Mouse (Mus musculus) CH12.LX (cell line): ENCODE data around the gene Ncor2. TPM values are rescaled to one million over a fixed set of nuclear protein-coding genes. Genes with fewer than 3 reads are reported as not detected.

Experiments used
- DNase-seq: peaks from one replicate; pipeline ENCODE4 v3.0.0-alpha.2; 2013; ENCODE audit errors: extremely low read depth
- H3K27ac ChIP-seq: 2 replicates; pipeline ENCODE4 v1.5.1; 2012; ENCODE audit warnings: low read depth, mild to moderate bottlenecking, control low read depth, moderate library complexity; ENCODE audit not compliant: insufficient read depth
- H3K27me3 ChIP-seq: replicated peaks from 2 replicates; pipeline ENCODE3; 2012; ENCODE audit warnings: inconsistent platforms
- H3K36me3 ChIP-seq, 2 experiments: replicated peaks in 1 of 2; 2 replicates each; pipeline versions ENCODE3 to v1.6.1; 2012; ENCODE audit warnings: inconsistent platforms in 1 of 2, low read length in 1 of 2, mild to moderate bottlenecking in 1 of 2, mixed read lengths in 1 of 2, moderate library complexity in 1 of 2; ENCODE audit not compliant: control insufficient read depth in 1 of 2, insufficient read depth in 1 of 2
- H3K4me1 ChIP-seq, 2 experiments: 2 replicates each; pipeline ENCODE4 v1.6.1; 2012; ENCODE audit warnings: inconsistent platforms in 1 of 2, moderate library complexity in 1 of 2; ENCODE audit not compliant: insufficient read depth in 2 of 2, control insufficient read depth in 1 of 2
- H3K4me2 ChIP-seq: 2 replicates; pipeline ENCODE4 v1.6.1; 2012; ENCODE audit warnings: low read depth, mild to moderate bottlenecking, control low read depth; ENCODE audit not compliant: poor library complexity, insufficient read depth, severe bottlenecking
- H3K4me3 ChIP-seq, 3 experiments: fragments of 150-350 bp in 1 of 3; sonication (generic) in 1 of 3; replicated peaks in 1 of 3; 2 replicates each; pipeline versions ENCODE3 to v1.5.1; 2011 to 2012; ENCODE audit warnings: low read depth in 2 of 3, low read length in 2 of 3, mild to moderate bottlenecking in 2 of 3, moderate library complexity in 2 of 3, control low read depth in 1 of 3, improper control_type of control experiment in 1 of 3, inconsistent platforms in 1 of 3, mixed read lengths in 1 of 3; ENCODE audit not compliant: poor library complexity in 1 of 3
- H3K79me2 ChIP-seq: replicated peaks from 2 replicates; pipeline ENCODE4 v1.6.1; 2012; ENCODE audit warnings: mild to moderate bottlenecking, moderate library complexity; ENCODE audit not compliant: control insufficient read depth, poor library complexity, insufficient read depth, severe bottlenecking; ENCODE audit errors: extremely low read depth
- H3K9ac ChIP-seq: 2 replicates; pipeline ENCODE4 v1.6.1; 2012; ENCODE audit warnings: low read depth, mild to moderate bottlenecking, control low read depth, moderate library complexity; ENCODE audit not compliant: insufficient read depth
- H3K9me3 ChIP-seq: replicated peaks from 2 replicates; pipeline ENCODE3; 2012; ENCODE audit warnings: low read length, inconsistent platforms, mixed read lengths
- CHD1 ChIP-seq: IDR thresholded peaks from 2 replicates; pipeline ENCODE4 v1.6.1; 2012; ENCODE audit warnings: low read depth, low read length, improper control_type of control experiment, inconsistent platforms
- CTCF ChIP-seq, 2 experiments: IDR thresholded peaks in 1 of 2; conservative IDR thresholded peaks in 1 of 2; 2 replicates each; pipeline ENCODE4 v1.5.1; 2011 to 2012; ENCODE audit warnings: low read depth in 2 of 2, low read length in 2 of 2, improper control_type of control experiment in 1 of 2, inconsistent platforms in 1 of 2, mild to moderate bottlenecking in 1 of 2, moderate library complexity in 1 of 2
- ELF1 ChIP-seq: IDR thresholded peaks from 2 replicates; pipeline ENCODE4 v1.6.1; 2014; ENCODE audit warnings: low read depth, mild to moderate bottlenecking, inconsistent platforms, low read length, improper control_type of control experiment
- EP300 ChIP-seq: IDR thresholded peaks from 2 replicates; pipeline ENCODE4 v1.6.1; 2011; ENCODE audit warnings: low read length, improper control_type of control experiment
- ETS1 ChIP-seq: conservative IDR thresholded peaks from 2 replicates; pipeline ENCODE4 v1.6.1; 2012; ENCODE audit warnings: low read depth, mild to moderate bottlenecking, inconsistent platforms, low read length, improper control_type of control experiment, moderate library complexity
- HCFC1 ChIP-seq: IDR thresholded peaks from 2 replicates; pipeline ENCODE4 v1.6.1; 2012; ENCODE audit warnings: low read depth, mild to moderate bottlenecking, inconsistent platforms, low read length, improper control_type of control experiment
- IRF4 ChIP-seq: IDR thresholded peaks from 2 replicates; pipeline ENCODE4 v1.6.1; 2014; ENCODE audit warnings: low read depth, mild to moderate bottlenecking, inconsistent platforms, low read length, improper control_type of control experiment
- JUN ChIP-seq: IDR thresholded peaks from 2 replicates; pipeline ENCODE4 v1.6.1; 2011; ENCODE audit warnings: low read depth, mild to moderate bottlenecking, low read length, improper control_type of control experiment, moderate library complexity; ENCODE audit not compliant: insufficient read depth
- KAT2A ChIP-seq: IDR thresholded peaks from 2 replicates; pipeline ENCODE4 v1.6.1; 2012; ENCODE audit warnings: low read length, improper control_type of control experiment, inconsistent platforms; ENCODE audit not compliant: insufficient replicate concordance
- MAFK ChIP-seq: IDR thresholded peaks from 2 replicates; pipeline ENCODE4 v1.6.1; 2011; ENCODE audit warnings: low read length, improper control_type of control experiment; ENCODE audit not compliant: insufficient replicate concordance
- MAX ChIP-seq: IDR thresholded peaks from 2 replicates; pipeline ENCODE4 v1.6.1; 2011; ENCODE audit warnings: low read length, improper control_type of control experiment
- MAZ ChIP-seq: IDR thresholded peaks from 2 replicates; pipeline ENCODE4 v1.6.1; 2012; ENCODE audit warnings: low read depth, mild to moderate bottlenecking, inconsistent platforms, low read length, improper control_type of control experiment, moderate library complexity
- MEF2A ChIP-seq: IDR thresholded peaks from 2 replicates; pipeline ENCODE4 v1.6.1; 2014; ENCODE audit warnings: low read depth, mild to moderate bottlenecking, inconsistent platforms, low read length, improper control_type of control experiment, borderline replicate concordance
- MXI1 ChIP-seq: IDR thresholded peaks from 2 replicates; pipeline ENCODE4 v1.6.1; 2011; ENCODE audit warnings: mild to moderate bottlenecking, low read depth, low read length, improper control_type of control experiment
- MYC ChIP-seq: IDR thresholded peaks from 2 replicates; pipeline ENCODE4 v1.6.1; 2011; ENCODE audit warnings: low read depth, mild to moderate bottlenecking, improper control_type of control experiment, low read length
- NELFE ChIP-seq: IDR thresholded peaks from 2 replicates; pipeline ENCODE4 v1.6.1; 2011; ENCODE audit warnings: low read depth, low read length, improper control_type of control experiment
- NRF1 ChIP-seq: IDR thresholded peaks from 2 replicates; pipeline ENCODE4 v1.6.1; 2014; ENCODE audit warnings: low read depth, mild to moderate bottlenecking, inconsistent platforms, low read length, improper control_type of control experiment, moderate library complexity
- PAX5 ChIP-seq: IDR thresholded peaks from 2 replicates; pipeline ENCODE4 v1.6.1; 2012; ENCODE audit warnings: low read length, inconsistent platforms, mixed read lengths
- POLR2A ChIP-seq: IDR thresholded peaks from 2 replicates; pipeline ENCODE4 v1.6.1; 2011; ENCODE audit warnings: low read depth, mild to moderate bottlenecking, improper control_type of control experiment, low read length
- POLR2AphosphoS2 ChIP-seq: IDR thresholded peaks from 2 replicates; pipeline ENCODE4 v1.6.1; 2011; ENCODE audit warnings: low read depth, low read length, improper control_type of control experiment
- RAD21 ChIP-seq: IDR thresholded peaks from 2 replicates; pipeline ENCODE4 v1.6.1; 2011; ENCODE audit warnings: low read depth, mild to moderate bottlenecking, low read length, improper control_type of control experiment, moderate library complexity
- RCOR1 ChIP-seq: conservative IDR thresholded peaks from 2 replicates; pipeline ENCODE4 v1.6.1; 2012; ENCODE audit warnings: low read depth, mild to moderate bottlenecking, inconsistent platforms, low read length, improper control_type of control experiment
- SMC3 ChIP-seq: IDR thresholded peaks from 2 replicates; pipeline ENCODE4 v1.6.1; 2011; ENCODE audit warnings: low read depth, low read length, improper control_type of control experiment
- TBP ChIP-seq: conservative IDR thresholded peaks from 2 replicates; pipeline ENCODE4 v1.6.1; 2011; ENCODE audit warnings: low read depth, low read length, improper control_type of control experiment
- TCF12 ChIP-seq: IDR thresholded peaks from 2 replicates; pipeline ENCODE4 v1.6.1; 2014; ENCODE audit warnings: low read depth, mild to moderate bottlenecking, inconsistent platforms, low read length, improper control_type of control experiment
- USF1 ChIP-seq: IDR thresholded peaks from 2 replicates; pipeline ENCODE4 v1.6.1; 2014; ENCODE audit warnings: low read depth, mild to moderate bottlenecking, inconsistent platforms, low read length, improper control_type of control experiment
- ZC3H11A ChIP-seq: IDR thresholded peaks from 2 replicates; pipeline ENCODE4 v1.6.1; 2012; ENCODE audit warnings: low read depth, mild to moderate bottlenecking, inconsistent platforms, low read length, improper control_type of control experiment
- ZKSCAN1 ChIP-seq: IDR thresholded peaks from 2 replicates; pipeline ENCODE4 v1.6.1; 2012; ENCODE audit warnings: low read depth, inconsistent platforms, low read length, improper control_type of control experiment, borderline replicate concordance
- ZNF384 ChIP-seq: IDR thresholded peaks from 2 replicates; pipeline ENCODE4 v1.6.1; 2012; ENCODE audit warnings: low read depth, low read length, improper control_type of control experiment, inconsistent platforms
- dilution Hi-C: fragments of 300-500 bp; cut with MboI; formaldehyde crosslinking; loops from 2 replicates; pipeline ENCODE4 v1.14.3; 2020; ENCODE audit warnings: low sequenced_read_pairs; ENCODE audit not compliant: extremely low pct_unique_long_range_greater_than_20kb, extremely low pct_ligation_motif_present
- in situ Hi-C: fragments of 300-500 bp; cut with MboI; formaldehyde crosslinking; loops from 3 replicates; pipeline ENCODE4 v1.14.3; 2019; ENCODE audit warnings: low sequenced_read_pairs, low pct_ligation_motif_present, low pct_unique_long_range_greater_than_20kb, mixed read lengths
- polyA plus RNA-seq: library from polyadenylated mRNA; unstranded; fragments of >175 nt; gene quantifications from 2 replicates; pipeline ENCODE4 v1.2.1, GENCODE M21; 2012; ENCODE audit warnings: low read depth; ENCODE audit not compliant: insufficient read length
- total RNA-seq, 2 experiments: library from RNA; depleted of rRNA; stranded (reverse); fragments of 300-350 nt in 1 of 2; fragments of >200 nt in 1 of 2; gene quantifications; 2 replicates each; pipeline ENCODE4 v1.2.3; 2012 to 2014

Gene Ncor2
- total and polyA plus RNA-seq, 3 experiments, result 3.9 to 44.7 (median 10.8) TPM

- Histone ChIP-seq H3K27me3 (no peaks in the 10 kb centered on the region), H3K9me3 (peaks cover 5% of the 10 kb centered on the region), H3K4me1 (peaks cover 12 to 27% of the 10 kb centered on the region in 2 experiments), H3K36me3 (peaks cover 43 to 90% of the 10 kb centered on the region in 2 experiments), H3K27ac (no peak overlapping the region), H3K4me3 (no peak overlapping the region), H3K9ac (no peak overlapping the region), H3K4me2 (no peak overlapping the region), H3K79me2 (no peaks in the 10 kb centered on the region)
- TF ChIP-seq KAT2A (no peak), ZNF384 (no peak), MEF2A (no peak), ZC3H11A (no peak), MAZ (no peak), POLR2A (no peak), RAD21 (no peak), HCFC1 (no peak), IRF4 (no peak), PAX5 (no peak), ETS1 (no peak), MAX (no peak), JUN (no peak), TCF12 (no peak), TBP (no peak), MYC (no peak), MXI1 (no peak), POLR2AphosphoS2 (no peak), MAFK (no peak), NRF1 (no peak)
- no peak for DNase-seq
- in situ Hi-C loops (loop anchor here (10.0 kb wide), 2 partner anchors 54 to 124 kb away; partner anchors contain the start of gene Ncor2), dilution Hi-C loops (no loop called here)
Measured at GRCm38 (mm10) chr5:125120517-125121303, 58.3 kb downstream of the Ncor2 start.

- dilution Hi-C loops, result no loop called here
- DNase-seq, result no peak
- H3K9ac ChIP-seq, result no peak overlapping the region
- peaks cover 10% of the 10 kb centered on the region for H3K9me3 ChIP-seq
- no peaks in the 10 kb centered on the region for H3K79me2 ChIP-seq
- peaks cover 46 to 97% of the 10 kb centered on the region in 2 experiments for H3K36me3 ChIP-seq
- no peaks in the 10 kb centered on the region for H3K4me1 ChIP-seq
- in situ Hi-C loops, result no loop called here
- no peak for TF ChIP-seq MXI1
- TF ChIP-seq PAX5, result no peak
- no peak for TF ChIP-seq RCOR1
- TF ChIP-seq MAFK, result no peak
- TF ChIP-seq CTCF (conservative IDR thresholded peaks at IDR 0.05 in 1 of 2, IDR thresholded peaks at IDR 0.05 in 1 of 2; ENCODE audit: low read depth in 2 of 2, low read length in 2 of 2), result no peak
- TF ChIP-seq MAZ, result no peak
- no peak for TF ChIP-seq JUN
- TF ChIP-seq SMC3, result no peak
- no peak for TF ChIP-seq CHD1
- TF ChIP-seq ZKSCAN1, result no peak
- no peak for TF ChIP-seq RAD21
- TF ChIP-seq NELFE, result no peak
- TF ChIP-seq ZC3H11A, result no peak
- no peak for TF ChIP-seq KAT2A
- TF ChIP-seq ELF1, result no peak
- no peak for TF ChIP-seq NRF1
- no peak for TF ChIP-seq EP300
- no peak for TF ChIP-seq USF1
- no peak for TF ChIP-seq MEF2A
- TF ChIP-seq, all 38 proteins: peak for 0
- H3K4me2 ChIP-seq, result no peak overlapping the region
- no peak overlapping the region for H3K27ac ChIP-seq
- H3K27me3 ChIP-seq, result no peaks in the 10 kb centered on the region
- H3K4me3 ChIP-seq, result no peak overlapping the region
Measured at GRCm38 (mm10) chr5:125117238-125117637, 61.8 kb downstream of the Ncor2 start.
